Mouse (Mus musculus): ENCODE measurements around the gene Nox3. TPM values are rescaled to one million over a fixed set of nuclear protein-coding genes. Genes with fewer than 3 reads are reported as not detected.

Nox3 gene
- polyA plus RNA-seq, 1 experiment from 2014 or later: not detected

DNA sequence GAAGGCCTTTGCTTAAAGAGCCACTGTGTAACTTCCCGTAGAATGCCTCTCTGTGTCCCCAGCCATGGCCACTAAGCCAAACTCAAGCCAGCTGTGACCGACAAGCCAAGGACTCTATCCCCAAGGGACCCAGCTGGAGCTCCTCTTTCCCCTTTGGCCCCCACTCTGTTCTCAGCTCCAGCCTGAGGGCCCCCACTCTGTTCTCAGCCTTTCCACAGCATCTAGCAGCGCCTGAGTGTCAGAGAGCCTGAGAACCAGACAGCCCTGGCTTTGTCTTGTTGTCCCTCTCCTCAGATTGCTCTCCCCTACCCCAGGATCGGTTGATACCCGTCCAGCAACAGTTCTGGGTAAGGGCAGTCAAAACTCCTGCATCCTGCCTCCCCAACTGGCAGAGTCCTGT is 36.6 kb downstream of the Nox3 start:
- Histone ChIP-seq H3K36me3 (no peaks in the 10 kb centered on the region), H3K4me2 (no peak overlapping the region), H3K4me1 (no peaks in the 10 kb centered on the region), H3K9ac (no peak overlapping the region), H3K27me3 (no peaks in the 10 kb centered on the region), H3K9me3 (no peaks in the 10 kb centered on the region), H3K27ac (no peak overlapping the region), H3K4me3 (no peak overlapping the region)
- ATAC-seq (ENCODE audit: insufficient number of reproducible peaks, insufficient read depth, low FRiP score, low TSS enrichment, low read depth): no peak
- WGBS: 53% methylated on average over 5 of the region's 5 CpGs

DNA sequence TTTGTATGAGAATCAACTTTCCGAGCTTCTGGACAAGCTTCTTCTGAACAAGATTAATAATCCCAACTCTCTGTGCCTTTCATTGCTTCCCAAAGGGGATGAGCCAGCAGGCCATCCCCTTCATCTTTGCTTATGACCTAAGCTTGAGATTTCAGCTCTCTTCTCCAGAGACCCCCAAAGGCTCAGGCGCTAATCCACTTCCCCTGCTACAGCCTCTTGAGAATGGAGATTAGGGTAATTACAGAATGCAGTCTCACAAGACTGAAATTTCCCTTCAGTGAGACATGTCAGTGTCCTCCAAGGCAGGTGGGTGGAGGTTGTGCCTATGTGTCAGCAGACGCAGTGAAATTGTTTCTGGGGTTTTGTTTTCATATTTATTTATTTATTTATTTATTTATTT is 45.7 kb downstream of the Nox3 start:
- Histone ChIP-seq H3K36me3 (no peaks in the 10 kb centered on the region), H3K27ac (no peak overlapping the region), H3K9me3 (no peaks in the 10 kb centered on the region), H3K9ac (no peak overlapping the region), H3K4me2 (no peak overlapping the region), H3K4me3 (no peak overlapping the region), H3K27me3 (no peaks in the 10 kb centered on the region), H3K4me1 (no peaks in the 10 kb centered on the region)
- WGBS: 41% methylated on average over 3 of the region's 3 CpGs
- no peak for ATAC-seq (ENCODE audit: insufficient number of reproducible peaks, insufficient read depth, low FRiP score, low TSS enrichment, low read depth)

DNA sequence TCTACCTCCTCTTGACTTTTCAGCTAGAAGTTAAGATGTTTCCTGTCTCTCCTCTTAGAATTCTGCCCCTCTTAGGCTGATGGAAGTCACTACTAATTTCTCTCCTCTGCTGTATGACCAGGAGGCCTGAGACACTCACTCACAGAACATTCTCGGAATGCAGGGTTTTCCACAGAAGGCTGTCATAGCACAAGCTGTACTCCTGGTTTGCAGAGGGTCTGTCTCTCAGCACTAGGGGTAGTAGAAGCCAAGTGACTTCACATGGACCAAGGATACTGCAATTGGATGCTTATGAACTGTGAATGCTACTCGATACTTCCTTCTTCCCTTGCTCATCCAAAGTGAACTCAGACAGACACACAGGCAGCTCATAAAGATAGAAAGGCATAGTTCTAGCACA is 52.5 kb downstream of the Nox3 start:
- Histone ChIP-seq H3K9ac (no peak overlapping the region), H3K9me3 (no peaks in the 10 kb centered on the region), H3K27ac (no peak overlapping the region), H3K36me3 (no peaks in the 10 kb centered on the region), H3K4me2 (no peak overlapping the region), H3K4me3 (no peak overlapping the region), H3K27me3 (no peaks in the 10 kb centered on the region), H3K4me1 (0 out of 2 replicates have a peak, but pooled peaks cover 2% of the 10 kb centered on the region)
- WGBS: 71% methylated on average over 2 of the region's 2 CpGs
- ATAC-seq (ENCODE audit: insufficient number of reproducible peaks, insufficient read depth, low FRiP score, low TSS enrichment, low read depth): no peak

DNA sequence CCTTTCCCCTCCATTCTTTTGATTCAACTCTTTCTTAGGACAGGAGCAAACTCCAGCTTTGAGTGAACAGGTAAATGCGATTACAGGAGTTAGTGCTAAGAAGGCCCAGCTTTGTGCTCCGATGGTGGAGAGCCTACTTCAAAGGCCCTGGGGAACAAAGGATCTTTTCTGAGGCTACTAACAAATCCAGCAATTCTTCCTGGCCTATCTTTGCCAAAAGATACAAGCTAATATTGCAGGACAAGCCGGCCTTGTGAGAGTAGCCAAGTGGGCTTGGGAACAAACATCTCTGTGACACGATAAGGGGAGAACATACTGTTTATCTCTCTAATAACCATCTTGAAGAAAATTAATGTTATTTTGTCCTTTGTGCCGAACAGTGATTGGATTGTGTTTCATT is 54.6 kb downstream of the Nox3 start:
- Histone ChIP-seq H3K27me3 (no peaks in the 10 kb centered on the region), H3K9me3 (no peaks in the 10 kb centered on the region), H3K36me3 (no peaks in the 10 kb centered on the region), H3K4me2 (no peak overlapping the region), H3K9ac (no peak overlapping the region), H3K4me1 (0 out of 2 replicates have a peak, but pooled peaks cover 3% of the 10 kb centered on the region), H3K4me3 (no peak overlapping the region), H3K27ac (no peak overlapping the region)
- ATAC-seq (ENCODE audit: insufficient number of reproducible peaks, insufficient read depth, low FRiP score, low TSS enrichment, low read depth): no peak
- WGBS: 23% methylated on average over 5 of the region's 5 CpGs

DNA sequence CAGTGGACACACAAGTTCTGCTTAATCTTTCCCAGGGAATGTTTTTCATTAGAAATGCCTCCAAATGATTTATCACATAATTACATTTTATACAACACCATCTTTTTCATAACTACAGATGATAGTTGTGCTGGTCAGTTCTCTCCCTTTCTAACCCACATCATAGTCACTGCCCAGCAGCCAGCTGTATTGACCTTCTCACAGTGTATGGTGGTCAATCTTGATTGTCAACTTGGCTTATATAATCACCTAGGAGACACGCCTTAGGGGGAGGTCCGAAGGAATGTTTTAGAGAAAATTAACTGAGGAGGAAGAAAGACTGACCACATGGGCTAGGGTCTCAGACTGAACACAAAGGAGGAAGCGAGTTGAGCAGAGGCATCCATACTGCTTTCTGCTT is 57.3 kb downstream of the Nox3 start:
- no peak for ATAC-seq (ENCODE audit: insufficient number of reproducible peaks, insufficient read depth, low FRiP score, low TSS enrichment, low read depth)
- 67% methylated on average over 3 of the region's 3 CpGs for WGBS
- Histone ChIP-seq H3K4me2 (no peak overlapping the region), H3K36me3 (no peaks in the 10 kb centered on the region), H3K27me3 (no peaks in the 10 kb centered on the region), H3K27ac (no peak overlapping the region), H3K4me3 (no peak overlapping the region), H3K9ac (no peak overlapping the region), H3K9me3 (no peaks in the 10 kb centered on the region), H3K4me1 (0 out of 2 replicates have a peak, but pooled peaks cover 3% of the 10 kb centered on the region)

DNA sequence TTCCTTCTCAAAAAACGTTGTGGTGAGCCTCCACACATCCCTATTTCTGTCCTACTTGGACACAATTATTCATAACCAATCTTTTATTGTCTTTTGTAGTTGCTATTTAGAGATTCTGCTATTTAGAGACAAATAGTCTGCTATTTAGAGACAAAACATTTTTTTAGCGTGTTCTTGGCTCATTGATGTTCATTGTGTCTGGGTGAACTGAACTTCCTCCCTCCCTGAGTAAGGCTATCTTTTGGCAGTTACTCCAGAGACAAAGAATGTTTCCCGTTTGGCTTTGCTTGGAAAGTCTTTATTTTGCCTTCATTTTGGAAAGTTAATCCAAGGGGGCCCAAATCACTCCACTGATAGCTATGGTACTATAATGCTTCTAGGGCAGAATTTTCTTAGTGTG is 63.6 kb downstream of the Nox3 start:
- no peaks in the 10 kb centered on the region for H3K4me1 ChIP-seq
- WGBS: 65% methylated on average over 3 of the region's 3 CpGs
- ATAC-seq (ENCODE audit: insufficient number of reproducible peaks, insufficient read depth, low FRiP score, low TSS enrichment, low read depth): no peak
- H3K4me3 ChIP-seq: no peak overlapping the region
- no peak overlapping the region for H3K9ac ChIP-seq
- H3K4me2 ChIP-seq: no peak overlapping the region
- no peaks in the 10 kb centered on the region for H3K36me3 ChIP-seq
- no peaks in the 10 kb centered on the region for H3K27me3 ChIP-seq
- H3K9me3 ChIP-seq: no peaks in the 10 kb centered on the region
- H3K27ac ChIP-seq: no peak overlapping the region

DNA sequence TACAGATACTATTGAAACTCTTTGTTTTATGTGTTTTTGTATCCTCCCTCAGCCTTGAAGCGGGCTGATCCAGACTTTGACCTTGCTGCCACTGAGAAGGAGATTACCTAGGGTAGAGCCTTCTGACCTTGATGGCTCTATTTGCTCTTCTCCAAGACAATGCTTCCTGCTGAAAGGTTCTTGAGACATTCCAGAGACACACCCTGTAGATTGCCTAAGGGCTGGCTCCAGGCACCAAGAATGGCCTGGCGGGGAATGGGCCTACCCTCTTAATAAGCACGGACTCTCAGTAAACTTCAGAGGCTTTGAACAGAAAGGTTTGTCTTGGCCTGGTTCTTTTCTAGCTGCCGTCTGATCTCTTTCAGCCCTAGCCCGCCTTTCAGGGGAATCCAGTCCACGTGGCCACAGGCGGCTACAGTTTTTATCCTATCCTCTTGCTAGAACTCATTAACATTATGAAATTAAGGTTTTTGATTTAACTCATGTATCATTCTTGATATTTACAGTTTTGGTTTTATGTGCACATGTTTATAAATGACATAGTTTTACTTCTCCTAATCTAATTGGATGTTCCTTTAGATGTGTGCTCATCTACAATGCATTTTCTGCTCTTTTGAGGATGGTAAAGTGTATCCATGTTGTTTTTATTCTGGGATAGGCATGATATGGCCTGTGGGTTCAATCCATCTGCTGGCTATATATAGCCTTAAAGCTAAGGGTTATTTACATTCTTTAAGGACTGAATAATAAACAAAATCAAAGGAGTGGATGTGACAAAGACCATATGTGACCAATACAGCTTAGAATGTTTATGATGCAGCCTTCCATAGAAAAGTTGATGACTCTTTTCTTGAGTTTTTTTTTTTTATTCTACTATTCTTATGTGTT is 79.5 kb downstream of the Nox3 start:
- Histone ChIP-seq H3K4me1 (0 out of 2 replicates have a peak, but pooled peaks cover under 1% of the 10 kb centered on the region), H3K27me3 (no peaks in the 10 kb centered on the region), H3K9me3 (no peaks in the 10 kb centered on the region), H3K27ac (no peak overlapping the region), H3K9ac (no peak overlapping the region), H3K4me3 (no peak overlapping the region), H3K4me2 (no peak overlapping the region), H3K36me3 (no peaks in the 10 kb centered on the region)
- ATAC-seq (ENCODE audit: insufficient number of reproducible peaks, insufficient read depth, low FRiP score, low TSS enrichment, low read depth): no peak
- 59% methylated on average over 7 of the region's 7 CpGs for WGBS

DNA sequence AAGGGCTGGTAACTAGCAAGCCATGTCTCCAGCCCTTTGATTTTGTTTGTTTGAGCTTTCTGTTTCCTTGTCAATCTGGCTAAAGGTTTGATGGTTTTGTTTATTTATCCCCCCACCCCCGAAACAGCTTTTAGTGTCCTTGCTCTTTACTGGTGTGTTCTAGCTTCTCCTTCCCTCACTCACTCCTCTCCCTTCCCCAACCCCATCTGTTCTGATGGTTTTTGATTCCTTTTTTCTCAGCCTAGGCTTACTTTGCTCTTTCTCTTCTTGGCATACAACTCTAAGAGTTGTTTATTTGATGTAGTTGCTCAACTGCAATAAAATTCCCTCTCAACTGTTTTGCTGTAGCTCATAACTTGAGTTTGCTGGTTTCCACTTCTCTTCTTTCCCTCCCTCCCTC is 80.5 kb downstream of the Nox3 start:
- Histone ChIP-seq H3K36me3 (no peaks in the 10 kb centered on the region), H3K27ac (no peak overlapping the region), H3K4me1 (0 out of 2 replicates have a peak, but pooled peaks cover 8% of the 10 kb centered on the region), H3K9me3 (no peaks in the 10 kb centered on the region), H3K4me2 (no peak overlapping the region), H3K9ac (no peak overlapping the region), H3K4me3 (no peak overlapping the region), H3K27me3 (no peaks in the 10 kb centered on the region)
- no peak for ATAC-seq (ENCODE audit: insufficient number of reproducible peaks, insufficient read depth, low FRiP score, low TSS enrichment, low read depth)
- 71% methylated on average over 1 of the region's 1 CpGs for WGBS

DNA sequence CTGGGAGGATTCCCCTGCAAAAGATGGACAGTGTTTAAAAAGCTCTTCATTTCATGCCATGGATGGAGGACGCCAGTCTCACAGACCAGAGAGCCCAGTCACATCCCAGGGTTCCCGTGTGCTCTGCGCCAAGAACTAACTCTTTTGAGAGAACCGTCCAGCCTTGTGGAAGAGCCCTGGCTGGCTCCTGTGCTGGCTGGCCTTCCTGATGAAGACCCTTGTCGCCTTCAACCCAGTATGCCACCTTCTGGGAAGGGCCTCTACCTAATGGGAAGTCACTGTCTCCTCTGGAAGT is 84.3 kb downstream of the Nox3 start:
- H3K9ac ChIP-seq: no peak overlapping the region
- H3K4me1 ChIP-seq: 0 out of 2 replicates have a peak, but pooled peaks cover 11% of the 10 kb centered on the region
- no peaks in the 10 kb centered on the region for H3K9me3 ChIP-seq
- no peaks in the 10 kb centered on the region for H3K27me3 ChIP-seq
- H3K4me3 ChIP-seq: no peak overlapping the region
- H3K27ac ChIP-seq: no peak overlapping the region
- peak overlapping the region; percentile 59; the same call in 1 of the 2 replicates for H3K4me2 ChIP-seq
- WGBS: 83% methylated on average over 5 of the region's 5 CpGs
- H3K36me3 ChIP-seq: no peaks in the 10 kb centered on the region
- no peak for ATAC-seq (ENCODE audit: insufficient number of reproducible peaks, insufficient read depth, low FRiP score, low TSS enrichment, low read depth)

DNA sequence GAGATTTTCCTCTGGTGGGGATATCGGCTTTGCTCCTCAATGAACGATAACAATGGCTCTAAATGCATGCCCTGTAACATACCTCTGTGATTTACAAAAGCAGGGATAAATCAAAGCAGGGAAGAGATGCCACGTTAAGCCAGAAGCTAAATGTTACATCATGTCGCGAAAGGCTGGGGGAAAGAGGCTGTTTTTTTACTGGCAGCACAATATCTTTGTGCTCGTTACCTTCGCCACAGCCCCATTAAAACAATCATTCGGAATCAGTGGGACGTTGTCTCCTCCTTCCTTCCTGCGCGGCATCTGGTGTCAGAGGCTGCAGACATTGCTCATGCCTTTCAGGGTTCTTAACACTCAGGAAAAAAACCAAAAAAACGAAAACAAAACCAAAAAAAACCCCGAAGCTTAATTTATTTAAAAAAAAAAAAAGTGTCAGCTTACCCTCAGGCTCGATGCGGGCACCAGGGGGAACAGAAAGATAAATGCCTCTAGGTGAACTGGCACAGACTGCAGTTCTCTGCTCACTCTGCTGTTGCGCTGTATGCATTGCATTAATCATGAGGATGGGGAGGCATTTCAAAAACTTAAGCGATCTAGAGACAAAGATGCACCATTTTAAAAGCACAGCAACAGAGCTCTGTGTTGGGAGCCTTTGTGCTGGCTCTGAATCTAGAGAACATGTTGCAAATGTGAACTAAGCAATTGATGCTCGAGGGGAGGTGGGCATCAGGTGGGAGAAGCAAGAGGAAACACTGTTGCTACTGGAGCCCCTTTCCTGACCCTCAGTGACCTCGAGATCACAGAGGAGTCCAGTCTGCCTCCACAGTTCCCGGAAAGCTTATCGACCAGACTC is 84.9 kb downstream of the Nox3 start:
- H3K27ac ChIP-seq: no peak overlapping the region
- H3K4me1 ChIP-seq: 0 out of 2 replicates have a peak, but pooled peaks cover 11% of the 10 kb centered on the region
- peak overlapping the region; percentile 61 for H3K9ac ChIP-seq
- peak overlapping the region; percentile 59 for H3K4me2 ChIP-seq
- H3K4me3 ChIP-seq: peak overlapping the region; percentile 30
- H3K9me3 ChIP-seq: no peaks in the 10 kb centered on the region
- no peaks in the 10 kb centered on the region for H3K36me3 ChIP-seq
- WGBS: 20% methylated on average over 21 of the region's 21 CpGs
- no peak for ATAC-seq (ENCODE audit: insufficient number of reproducible peaks, insufficient read depth, low FRiP score, low TSS enrichment, low read depth)
- no peaks in the 10 kb centered on the region for H3K27me3 ChIP-seq

DNA sequence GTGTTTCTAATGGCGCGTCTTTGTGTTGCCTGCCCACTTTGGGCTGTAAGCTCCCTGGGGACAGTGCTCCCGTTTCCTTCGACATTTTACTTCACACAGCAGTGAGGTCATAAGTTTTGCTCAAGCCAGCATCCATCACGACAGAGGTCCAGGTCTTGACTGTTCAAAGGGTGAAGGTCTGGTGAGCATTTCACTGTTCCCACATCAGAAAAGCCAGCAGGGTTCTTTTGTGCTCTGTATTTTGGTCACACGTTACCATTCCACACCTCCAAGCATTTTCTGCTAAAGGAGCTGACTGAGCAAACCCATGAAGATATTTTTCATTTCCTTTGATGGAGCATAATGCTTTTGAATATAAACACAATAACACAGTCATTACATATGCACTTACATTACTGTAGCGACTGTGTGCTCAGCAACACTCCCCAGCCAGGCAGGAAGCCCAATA is 85.7 kb downstream of the Nox3 start:
- 69% methylated on average over 7 of the region's 7 CpGs for WGBS

More for the DNA sequence above, 85.7 kb downstream of the Nox3 start:
- Histone ChIP-seq H3K27ac (no peak overlapping the region), H3K4me3 (no peak overlapping the region), H3K4me2 (no peak overlapping the region), H3K4me1 (0 out of 2 replicates have a peak, but pooled peaks cover 11% of the 10 kb centered on the region), H3K27me3 (no peaks in the 10 kb centered on the region), H3K36me3 (no peaks in the 10 kb centered on the region), H3K9me3 (no peaks in the 10 kb centered on the region), H3K9ac (no peak overlapping the region)
- no peak for ATAC-seq (ENCODE audit: insufficient number of reproducible peaks, insufficient read depth, low FRiP score, low TSS enrichment, low read depth)

Data from embryonic facial prominence, embryonic 13.5 days (tissue).